7 mouse cellular contexts compared by ENCODE assay signal in the genomic region with DNA sequence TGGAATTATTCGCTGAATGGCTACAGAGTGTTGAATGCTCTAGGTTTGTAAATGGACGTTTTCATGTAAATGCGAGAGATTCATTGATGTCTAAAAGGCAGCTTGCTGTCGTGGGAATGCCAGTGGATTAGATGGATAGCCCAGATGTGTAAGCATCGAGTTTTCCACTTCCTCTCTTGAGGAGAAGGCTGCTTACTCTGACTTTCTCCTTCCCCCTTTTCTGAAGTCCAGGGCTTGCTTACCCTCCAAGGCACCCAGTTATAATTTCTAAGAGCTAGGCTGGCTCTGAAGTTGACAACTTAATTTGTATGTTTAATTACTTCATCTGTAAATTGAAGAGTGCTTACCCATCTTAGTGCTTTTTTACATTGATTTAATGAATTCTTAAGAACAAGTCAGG. TPM values are rescaled to one million over a fixed set of nuclear protein-coding genes. Genes with fewer than 3 reads are reported as not detected.
DNase-seq lines count a peak whose midpoint lies in the region; ATAC-seq and TF ChIP-seq lines count a peak whose summit lies in the region.

No protein-coding gene starts in this region.

- 19% methylated on average over 5 of the region's 5 CpGs for WGBS in forebrain, embryonic 15.5 days
- WGBS in liver, embryonic 13.5 days (ENCODE audit: insufficient replicate concordance), result 19% methylated on average over 5 of the region's 5 CpGs

- 0 out of 2 replicates have a peak, but pooled peaks have one; percentile 3 for TF ChIP-seq EP300 in CH12.LX (IDR thresholded peaks at IDR 0.05; ENCODE audit: low read length)

- dilution Hi-C loops in CH12.LX (cut with MboI; ENCODE audit: extremely low pct_ligation_motif_present, extremely low pct_unique_long_range_greater_than_20kb, low sequenced_read_pairs), result no loop called here

- no peak for ATAC-seq in forebrain, embryonic 15.5 days (replicated peaks)
- ATAC-seq in liver, embryonic 13.5 days (ENCODE audit: low read depth), result no peak

- peak overlapping the region; percentile 97 for H3K4me2 ChIP-seq in CH12.LX (ENCODE audit: insufficient read depth, low read depth, poor library complexity, severe bottlenecking)
- peak overlapping the region; percentile 76 for H3K4me2 ChIP-seq in forebrain, embryonic 15.5 days (replicated peaks)
- H3K4me2 ChIP-seq in liver, embryonic 13.5 days, result peak overlapping the region; percentile 78

- H3K4me1 ChIP-seq in CH12.LX (ENCODE audit: control insufficient read depth in 1 of 2, insufficient read depth in 2 of 2), result peaks cover 0 to 27% of the 10 kb centered on the region in 2 experiments; a peak in 3 of 4 replicates
- peaks cover 27% of the 10 kb centered on the region for H3K4me1 ChIP-seq in forebrain, embryonic 15.5 days
- H3K4me1 ChIP-seq in liver, embryonic 13.5 days (replicated peaks), result peaks cover 27% of the 10 kb centered on the region

- DNase-seq in 416B (ENCODE audit: low read depth), result peak; percentile 14
- DNase-seq in CH12.LX (ENCODE audit: extremely low read depth), result no peak
- no peak for DNase-seq in liver, embryonic 13.5 days
- DNase-seq in layer of hippocampus, postnatal 14 days (ENCODE audit: low spot score in 2 of 2), result no peak
- no peak for DNase-seq in adipocyte (ENCODE audit: low spot score)
- no peak for DNase-seq in cerebellum, postnatal 4 days (ENCODE audit: low spot score in 2 of 2)

- peak overlapping the region; percentile 76 for H3K9ac ChIP-seq in CH12.LX (ENCODE audit: insufficient read depth, low read depth)
- peak overlapping the region; percentile 92 for H3K9ac ChIP-seq in forebrain, embryonic 15.5 days (replicated peaks)
- H3K9ac ChIP-seq in liver, embryonic 13.5 days, result peak overlapping the region; percentile 89

- H3K9me3 ChIP-seq in CH12.LX (replicated peaks; ENCODE audit: low read length), result no peaks in the 10 kb centered on the region
- no peaks in the 10 kb centered on the region for H3K9me3 ChIP-seq in forebrain, embryonic 15.5 days
- no peaks in the 10 kb centered on the region for H3K9me3 ChIP-seq in liver, embryonic 13.5 days (replicated peaks)

- TF ChIP-seq POLR2A in CH12.LX (IDR thresholded peaks at IDR 0.05; ENCODE audit: low read depth, low read length), result no peak

- TF ChIP-seq CTCF in CH12.LX (conservative IDR thresholded peaks at IDR 0.05 in 1 of 2, IDR thresholded peaks at IDR 0.05 in 1 of 2; ENCODE audit: low read depth in 2 of 2, low read length in 2 of 2), result no peak

- in situ Hi-C loops in CH12.LX (cut with MboI; ENCODE audit: low pct_ligation_motif_present, low pct_unique_long_range_greater_than_20kb, low sequenced_read_pairs), result no loop called here

- H3K79me2 ChIP-seq in CH12.LX (replicated peaks; ENCODE audit: control insufficient read depth, extremely low read depth, insufficient read depth, poor library complexity, severe bottlenecking), result peaks cover 23% of the 10 kb centered on the region

- H3K27me3 ChIP-seq in CH12.LX (replicated peaks), result no peaks in the 10 kb centered on the region
- H3K27me3 ChIP-seq in forebrain, embryonic 15.5 days, result no peaks in the 10 kb centered on the region
- H3K27me3 ChIP-seq in liver, embryonic 13.5 days, result no peaks in the 10 kb centered on the region

- peaks cover 4 to 14% of the 10 kb centered on the region in 2 experiments for H3K36me3 ChIP-seq in CH12.LX (replicated peaks in 1 of 2; ENCODE audit: control insufficient read depth in 1 of 2, insufficient read depth in 1 of 2, low read length in 1 of 2)
- no peaks in the 10 kb centered on the region for H3K36me3 ChIP-seq in forebrain, embryonic 15.5 days
- H3K36me3 ChIP-seq in liver, embryonic 13.5 days, result 0 out of 2 replicates have a peak, but pooled peaks cover 6% of the 10 kb centered on the region

- H3K27ac ChIP-seq in CH12.LX (ENCODE audit: insufficient read depth, low read depth), result no peak overlapping the region
- H3K27ac ChIP-seq in forebrain, embryonic 15.5 days (replicated peaks), result no peak overlapping the region
- peak overlapping the region; percentile 93 for H3K27ac ChIP-seq in liver, embryonic 13.5 days

- peak overlapping the region; percentile 65 to 75 (median 71) for H3K4me3 ChIP-seq in CH12.LX (replicated peaks in 1 of 3; ENCODE audit: low read depth in 2 of 3, low read length in 2 of 3, poor library complexity in 1 of 3)
- H3K4me3 ChIP-seq in forebrain, embryonic 15.5 days, result peak overlapping the region; percentile 98
- H3K4me3 ChIP-seq in liver, embryonic 13.5 days (replicated peaks), result peak overlapping the region; percentile 82

- TF ChIP-seq RAD21 in CH12.LX (IDR thresholded peaks at IDR 0.05; ENCODE audit: low read depth, low read length), result no peak

TF ChIP-seq in CH12.LX, 34 proteins besides CTCF, POLR2A, EP300 and RAD21:
- TF ChIP-seq GABPA (IDR thresholded peaks at IDR 0.05; ENCODE audit: insufficient replicate concordance, low read depth, low read length) (no peak), E2F4 (IDR thresholded peaks at IDR 0.05; ENCODE audit: insufficient replicate concordance, low read depth, low read length) (no peak), ETS1 (conservative IDR thresholded peaks at IDR 0.05; ENCODE audit: low read depth, low read length) (no peak), USF1 (IDR thresholded peaks at IDR 0.05; ENCODE audit: low read depth, low read length) (no peak), JUND (conservative IDR thresholded peaks at IDR 0.05; ENCODE audit: low read depth, low read length) (no peak), SMC3 (IDR thresholded peaks at IDR 0.05; ENCODE audit: low read depth, low read length) (no peak), RCOR1 (conservative IDR thresholded peaks at IDR 0.05; ENCODE audit: low read depth, low read length) (no peak), SIN3A (IDR thresholded peaks at IDR 0.05; ENCODE audit: low read length) (no peak), ZMIZ1 (IDR thresholded peaks at IDR 0.05; ENCODE audit: low read depth, low read length) (no peak), NRF1 (IDR thresholded peaks at IDR 0.05; ENCODE audit: low read depth, low read length) (no peak), MXI1 (IDR thresholded peaks at IDR 0.05; ENCODE audit: low read depth, low read length) (no peak), MEF2A (IDR thresholded peaks at IDR 0.05; ENCODE audit: borderline replicate concordance, low read depth, low read length) (no peak), NELFE (IDR thresholded peaks at IDR 0.05; ENCODE audit: low read depth, low read length) (no peak), TBP (conservative IDR thresholded peaks at IDR 0.05; ENCODE audit: low read depth, low read length) (no peak), MAX (IDR thresholded peaks at IDR 0.05; ENCODE audit: low read length) (no peak), MAFK (IDR thresholded peaks at IDR 0.05; ENCODE audit: insufficient replicate concordance, low read length) (no peak), PAX5 (IDR thresholded peaks at IDR 0.05; ENCODE audit: low read length) (no peak), ZC3H11A (IDR thresholded peaks at IDR 0.05; ENCODE audit: low read depth, low read length) (no peak), CHD2 (IDR thresholded peaks at IDR 0.05; ENCODE audit: low read length) (no peak), MAZ (IDR thresholded peaks at IDR 0.05; ENCODE audit: low read depth, low read length) (no peak)

RNA-seq across cellular contexts. Expression of a gene that starts 1.3 kb away (rescaled TPM):
- 25.4 and 29.5 TPM in 2 replicates for total RNA-seq in CH12.LX (2012; rRNA removed)
- 52.6 and 60.6 TPM in 2 replicates for total RNA-seq in CH12.LX (2014; rRNA removed)
- polyA plus RNA-seq in CH12.LX (2012; ENCODE audit: insufficient read length, low read depth), result 32.4 and 32.6 TPM in 2 replicates
- polyA plus RNA-seq in forebrain, embryonic 15.5 days (2015; fragmentation: Nextera tagmentation; extraction: Ambion mirVana), result 82.4 and 87.4 TPM in 2 replicates
- 38.9 and 48.0 TPM in 2 replicates for polyA plus RNA-seq in liver, embryonic 13.5 days (2015; fragmentation: Nextera tagmentation; extraction: Ambion mirVana)
- 10 to 100 TPM; 68.2 to 73.1 TPM for total RNA-seq in layer of hippocampus, postnatal 14 days (2021)
